Mouse (Mus musculus) MEL (cell line): Measurements from ENCODE around the gene Txndc8.

Source experiments
- CTCF ChIP-seq, 3 experiments: IDR thresholded peaks in 2 of 3; conservative IDR thresholded peaks in 1 of 3; 2 replicates each; pipeline ENCODE4 v1.5.1; 2011 to 2012; ENCODE audit warnings: low read length in 3 of 3, low read depth in 2 of 3, mild to moderate bottlenecking in 2 of 3, improper control_type of control experiment in 1 of 3, inconsistent platforms in 1 of 3, mixed read lengths in 1 of 3, moderate library complexity in 1 of 3; ENCODE audit not compliant: control insufficient read depth in 1 of 3, insufficient read depth in 1 of 3, poor library complexity in 1 of 3, severe bottlenecking in 1 of 3
- TAL1 ChIP-seq: IDR thresholded peaks from 2 replicates; pipeline ENCODE4 v1.6.1; 2012; ENCODE audit warnings: mild to moderate bottlenecking, inconsistent platforms, low read length, moderate library complexity, mixed read lengths
- ZNF384 ChIP-seq: IDR thresholded peaks from 2 replicates; pipeline ENCODE4 v1.6.1; 2012; ENCODE audit warnings: low read depth, mild to moderate bottlenecking, inconsistent platforms, low read length, improper control_type of control experiment

DNA sequence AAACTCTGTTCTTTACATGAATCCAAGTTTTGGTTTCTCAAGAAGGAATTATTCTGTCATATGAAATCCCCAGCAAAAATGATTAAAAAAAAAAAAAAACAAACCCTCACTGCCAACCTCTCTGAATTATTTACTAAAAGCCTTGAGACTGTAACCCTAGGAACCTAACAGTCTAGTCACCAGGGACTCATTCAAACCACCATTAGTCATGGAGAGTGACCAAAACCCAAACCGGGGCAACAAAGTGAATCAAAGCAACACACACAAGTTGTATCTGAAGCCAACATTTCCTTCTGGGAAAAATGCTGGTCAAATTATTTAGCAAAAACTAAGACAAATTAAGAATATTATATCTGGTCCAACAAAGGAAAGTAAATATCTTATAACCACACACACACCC, 56.0 kb downstream of the Txndc8 start:
- TF ChIP-seq CTCF (IDR thresholded peaks at IDR 0.05 in 2 of 3, conservative IDR thresholded peaks at IDR 0.05 in 1 of 3; ENCODE audit: control insufficient read depth in 1 of 3, insufficient read depth in 1 of 3, low read depth in 2 of 3, low read length in 3 of 3, poor library complexity in 1 of 3, severe bottlenecking in 1 of 3) (no peak), ZNF384 (no peak), TAL1 (no peak)
